Mouse (Mus musculus): ENCODE results near the gene Cln6.
"Not testable (repeated sequence)": the region's sequence is repeated elsewhere in the genome, so short reads cannot be mapped to it uniquely, and the experiment has no call there.

GRCm38 (mm10) chr9:62819910-62820309, 18.7 kb upstream of the Cln6 start:
- not testable (repeated sequence) for TF ChIP-seq GATA1 (IDR thresholded peaks at IDR 0.05; ENCODE audit: borderline replicate concordance, low read length); FLI1 (IDR thresholded peaks at IDR 0.05; ENCODE audit: low read length)

Data from megakaryocyte, embryonic 14.5 days (primary cell).